Mouse (Mus musculus): ENCODE data around the gene Uhrf2. TPM values are rescaled to one million over a fixed set of nuclear protein-coding genes. Genes with fewer than 3 reads are reported as not detected.

Uhrf2 gene
- polyA plus RNA-seq, 1 experiment from 2014 or later, result 64.4 TPM

- no peaks in the 10 kb centered on the region for H3K36me3 ChIP-seq (ENCODE audit: control insufficient read depth, insufficient read depth, low read length)
- DNase-seq (ENCODE audit: low spot score), result peak; percentile 54
- no peak overlapping the region for H3K4me2 ChIP-seq (ENCODE audit: low read depth, low read length)
- H3K4me3 ChIP-seq (ENCODE audit: low read depth, low read length), result no peak overlapping the region
- H3K27me3 ChIP-seq (replicated peaks; ENCODE audit: control insufficient read depth, insufficient read depth, low read length), result no peaks in the 10 kb centered on the region
- 47% methylated on average over 6 of the region's 6 CpGs for WGBS
- no peak overlapping the region for H3K9ac ChIP-seq (ENCODE audit: low read depth, low read length)
- ATAC-seq (ENCODE audit: low read depth), result no peak
- H3K4me1 ChIP-seq (ENCODE audit: control insufficient read depth, insufficient read depth, low read length), result peaks cover 7% of the 10 kb centered on the region; the same call in 1 of the 2 replicates
- H3K27ac ChIP-seq (replicated peaks; ENCODE audit: low read depth, low read length), result no peak overlapping the region
- H3K9me3 ChIP-seq (ENCODE audit: control insufficient read depth, low read length), result no peaks in the 10 kb centered on the region
These were observed 78.8 kb downstream of the Uhrf2 start for GRCm38 (mm10) chr19:30109122-30109521.

GRCm38 (mm10) chr19:30111421-30111820 lies 81.1 kb downstream of the Uhrf2 start:
- no peak for DNase-seq (ENCODE audit: low spot score)
- 93% methylated on average over 3 of the region's 3 CpGs for WGBS
- no peaks in the 10 kb centered on the region for H3K36me3 ChIP-seq (ENCODE audit: control insufficient read depth, insufficient read depth, low read length)

DNA sequence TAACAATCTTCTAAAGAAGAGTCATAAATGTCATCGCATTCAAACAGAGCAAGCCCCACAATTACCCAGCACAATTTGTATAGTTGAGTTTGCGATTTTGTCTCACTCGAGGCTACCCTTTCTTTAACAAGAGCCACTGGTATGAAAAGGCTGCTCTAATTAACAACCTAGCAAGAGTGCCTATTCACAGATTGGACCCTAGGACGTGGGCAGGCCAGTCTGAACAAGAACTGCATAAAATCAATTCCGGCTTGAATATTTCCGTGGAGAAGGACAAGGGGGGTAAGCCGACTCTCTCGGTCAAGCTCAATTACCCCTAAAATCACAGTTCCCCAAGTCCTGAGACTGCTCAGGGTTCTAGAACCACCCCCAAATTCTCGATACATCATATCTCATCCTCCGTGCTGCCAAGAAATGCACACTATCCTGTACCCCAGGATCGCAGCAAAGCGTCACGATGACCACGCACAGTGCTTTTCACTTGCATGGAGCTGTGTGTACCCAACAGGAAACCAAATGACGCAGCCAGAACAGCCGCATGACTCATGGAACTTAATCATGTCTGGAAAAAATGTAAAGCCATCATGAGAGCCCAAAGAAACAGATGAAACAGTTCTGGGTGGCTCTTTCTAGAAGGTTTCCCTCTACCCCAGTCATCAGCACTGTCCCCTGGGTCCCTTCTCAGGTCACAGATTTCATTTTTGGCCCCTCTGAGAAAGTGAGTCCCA lies 82.8 kb downstream of the Uhrf2 start:
- WGBS, result 86% methylated on average over 16 of the region's 16 CpGs
- no peak overlapping the region for H3K27ac ChIP-seq (replicated peaks; ENCODE audit: low read depth, low read length)
- no peak for ATAC-seq (ENCODE audit: low read depth)

More at GRCm38 (mm10) chr19:30111421-30111820, 81.1 kb downstream of the Uhrf2 start:
- Histone ChIP-seq H3K27ac (replicated peaks; ENCODE audit: low read depth, low read length) (no peak overlapping the region), H3K4me1 (ENCODE audit: control insufficient read depth, insufficient read depth, low read length) (peaks cover 7% of the 10 kb centered on the region; the same call in 1 of the 2 replicates), H3K9ac (ENCODE audit: low read depth, low read length) (no peak overlapping the region), H3K27me3 (replicated peaks; ENCODE audit: control insufficient read depth, insufficient read depth, low read length) (no peaks in the 10 kb centered on the region), H3K4me2 (ENCODE audit: low read depth, low read length) (no peak overlapping the region), H3K4me3 (ENCODE audit: low read depth, low read length) (no peak overlapping the region), H3K9me3 (ENCODE audit: control insufficient read depth, low read length) (no peaks in the 10 kb centered on the region)
- ATAC-seq (ENCODE audit: low read depth), result no peak

GRCm38 (mm10) chr19:30114919-30115441 lies 84.7 kb downstream of the Uhrf2 start:
- no peaks in the 10 kb centered on the region for H3K27me3 ChIP-seq (replicated peaks; ENCODE audit: control insufficient read depth, insufficient read depth, low read length)
- no peak overlapping the region for H3K4me3 ChIP-seq (ENCODE audit: low read depth, low read length)
- 45% methylated on average over 14 of the region's 14 CpGs for WGBS
- ATAC-seq (ENCODE audit: low read depth) (peak; percentile 60; the same call in 1 of the 2 replicates), DNase-seq (ENCODE audit: low spot score) (peak; percentile 79)
- H3K4me1 ChIP-seq (ENCODE audit: control insufficient read depth, insufficient read depth, low read length), result peaks cover 12% of the 10 kb centered on the region
- no peaks in the 10 kb centered on the region for H3K36me3 ChIP-seq (ENCODE audit: control insufficient read depth, insufficient read depth, low read length)
- peak overlapping the region; percentile 19; the same call in 1 of the 2 replicates for H3K4me2 ChIP-seq (ENCODE audit: low read depth, low read length)
- H3K27ac ChIP-seq (replicated peaks; ENCODE audit: low read depth, low read length), result no peak overlapping the region
- no peaks in the 10 kb centered on the region for H3K9me3 ChIP-seq (ENCODE audit: control insufficient read depth, low read length)
- no peak overlapping the region for H3K9ac ChIP-seq (ENCODE audit: low read depth, low read length)

More for the DNA sequence above, 82.8 kb downstream of the Uhrf2 start:
- no peak for DNase-seq (ENCODE audit: low spot score)
- Histone ChIP-seq H3K36me3 (ENCODE audit: control insufficient read depth, insufficient read depth, low read length) (no peaks in the 10 kb centered on the region), H3K4me1 (ENCODE audit: control insufficient read depth, insufficient read depth, low read length) (peaks cover 10% of the 10 kb centered on the region; the same call in 1 of the 2 replicates), H3K9ac (ENCODE audit: low read depth, low read length) (no peak overlapping the region), H3K9me3 (ENCODE audit: control insufficient read depth, low read length) (no peaks in the 10 kb centered on the region), H3K4me2 (ENCODE audit: low read depth, low read length) (no peak overlapping the region), H3K27me3 (replicated peaks; ENCODE audit: control insufficient read depth, insufficient read depth, low read length) (no peaks in the 10 kb centered on the region), H3K4me3 (ENCODE audit: low read depth, low read length) (no peak overlapping the region)

GRCm38 (mm10) chr19:30115606-30116005 lies 85.3 kb downstream of the Uhrf2 start:
- H3K9ac ChIP-seq (ENCODE audit: low read depth, low read length), result no peak overlapping the region
- no peak overlapping the region for H3K27ac ChIP-seq (replicated peaks; ENCODE audit: low read depth, low read length)

GRCm38 (mm10) chr19:30117241-30117640 lies 86.9 kb downstream of the Uhrf2 start:
- WGBS, result 56% methylated on average over 4 of the region's 4 CpGs
- ATAC-seq (ENCODE audit: low read depth), result no peak
- Histone ChIP-seq H3K27ac (replicated peaks; ENCODE audit: low read depth, low read length) (no peak overlapping the region; the same call in 1 of the 2 replicates), H3K9me3 (ENCODE audit: control insufficient read depth, low read length) (no peaks in the 10 kb centered on the region), H3K4me1 (ENCODE audit: control insufficient read depth, insufficient read depth, low read length) (peaks cover 12% of the 10 kb centered on the region), H3K36me3 (ENCODE audit: control insufficient read depth, insufficient read depth, low read length) (no peaks in the 10 kb centered on the region), H3K27me3 (replicated peaks; ENCODE audit: control insufficient read depth, insufficient read depth, low read length) (no peaks in the 10 kb centered on the region), H3K9ac (ENCODE audit: low read depth, low read length) (no peak overlapping the region), H3K4me3 (ENCODE audit: low read depth, low read length) (no peak overlapping the region), H3K4me2 (ENCODE audit: low read depth, low read length) (no peak overlapping the region)
- DNase-seq (ENCODE audit: low spot score), result no peak

More at GRCm38 (mm10) chr19:30115606-30116005, 85.3 kb downstream of the Uhrf2 start:
- Histone ChIP-seq H3K4me2 (ENCODE audit: low read depth, low read length) (no peak overlapping the region), H3K36me3 (ENCODE audit: control insufficient read depth, insufficient read depth, low read length) (no peaks in the 10 kb centered on the region), H3K27me3 (replicated peaks; ENCODE audit: control insufficient read depth, insufficient read depth, low read length) (no peaks in the 10 kb centered on the region), H3K9me3 (ENCODE audit: control insufficient read depth, low read length) (no peaks in the 10 kb centered on the region), H3K4me3 (ENCODE audit: low read depth, low read length) (no peak overlapping the region), H3K4me1 (ENCODE audit: control insufficient read depth, insufficient read depth, low read length) (peaks cover 12% of the 10 kb centered on the region)
- ATAC-seq (ENCODE audit: low read depth) (no peak), DNase-seq (ENCODE audit: low spot score) (no peak)
- WGBS, result 75% methylated on average over 5 of the region's 5 CpGs

DNA sequence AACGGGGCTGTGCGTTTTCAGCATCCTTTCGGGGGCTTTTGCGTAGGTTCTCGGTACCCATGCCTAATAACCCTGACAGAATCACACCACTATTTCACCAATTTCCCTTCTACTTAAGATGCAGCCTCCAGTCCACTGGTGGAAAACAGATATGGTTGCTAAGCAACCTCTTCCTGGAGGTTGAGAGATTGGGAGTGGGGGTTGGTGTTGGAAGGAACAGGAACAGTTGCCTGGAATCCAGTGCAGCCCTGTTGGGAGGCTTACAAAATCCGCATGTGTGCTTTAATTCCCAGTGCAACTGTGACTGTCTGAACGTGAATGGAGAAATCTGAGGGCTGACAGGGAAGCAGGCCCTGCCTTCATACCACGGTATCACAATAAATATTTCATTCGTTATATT lies 87.5 kb downstream of the Uhrf2 start:
- Histone ChIP-seq H3K4me2 (ENCODE audit: low read depth, low read length) (no peak overlapping the region), H3K9me3 (ENCODE audit: control insufficient read depth, low read length) (no peaks in the 10 kb centered on the region), H3K27ac (replicated peaks; ENCODE audit: low read depth, low read length) (no peak overlapping the region; the same call in 1 of the 2 replicates), H3K4me1 (ENCODE audit: control insufficient read depth, insufficient read depth, low read length) (peaks cover 12% of the 10 kb centered on the region), H3K4me3 (ENCODE audit: low read depth, low read length) (no peak overlapping the region), H3K36me3 (ENCODE audit: control insufficient read depth, insufficient read depth, low read length) (no peaks in the 10 kb centered on the region), H3K27me3 (replicated peaks; ENCODE audit: control insufficient read depth, insufficient read depth, low read length) (no peaks in the 10 kb centered on the region), H3K9ac (ENCODE audit: low read depth, low read length) (no peak overlapping the region)
- ATAC-seq (ENCODE audit: low read depth) (peak; percentile 37; the same call in 1 of the 2 replicates), DNase-seq (ENCODE audit: low spot score) (peak; percentile 48)
- WGBS, result 58% methylated on average over 9 of the region's 9 CpGs

DNA sequence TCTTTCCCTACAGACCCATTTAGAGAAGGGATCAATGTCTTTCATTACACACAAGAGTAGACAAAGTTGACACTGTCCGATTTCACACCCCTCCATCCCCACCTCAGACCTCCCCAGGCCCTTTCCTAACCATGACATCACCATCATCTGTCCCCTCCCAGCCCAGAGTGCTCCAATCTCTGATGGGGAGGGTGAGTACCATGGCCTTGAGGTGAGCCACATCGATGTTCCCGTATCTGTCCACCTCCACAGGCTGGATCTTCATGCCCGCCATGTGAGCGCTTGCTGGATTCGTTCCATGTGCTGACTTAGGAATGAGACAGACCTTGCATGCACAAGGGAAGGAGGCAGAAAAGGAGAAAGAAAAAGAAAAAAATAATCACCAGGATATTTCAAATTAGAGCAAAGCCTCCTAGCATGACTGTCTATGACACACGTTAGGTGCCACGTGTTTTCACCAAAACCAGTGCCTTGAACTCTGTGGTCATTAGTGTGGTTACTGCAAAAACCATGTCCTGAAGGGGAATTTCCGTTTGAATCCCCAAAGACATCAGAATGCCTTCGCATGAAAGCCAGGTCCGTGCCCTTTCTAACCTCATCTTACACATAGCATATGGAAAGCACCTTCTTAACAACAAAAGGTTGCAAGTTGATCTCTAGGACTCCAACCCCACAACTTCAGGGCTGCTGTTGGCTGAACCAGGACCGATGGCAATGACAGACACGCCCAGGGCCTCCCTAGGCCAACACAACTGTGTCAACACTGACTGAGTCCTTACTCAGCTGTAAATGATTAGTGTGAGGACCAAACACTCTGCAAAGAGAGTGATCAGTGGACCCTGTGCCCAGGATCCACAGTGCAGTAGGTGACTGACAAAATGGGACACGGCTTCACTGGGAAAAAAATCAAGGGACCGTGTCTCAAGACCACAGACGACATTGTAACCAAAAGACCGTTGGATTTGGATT lies 88.3 kb downstream of the Uhrf2 start:
- WGBS, result 69% methylated on average over 17 of the region's 17 CpGs
- peaks cover 12% of the 10 kb centered on the region for H3K4me1 ChIP-seq (ENCODE audit: control insufficient read depth, insufficient read depth, low read length)
- no peak overlapping the region for H3K4me3 ChIP-seq (ENCODE audit: low read depth, low read length)
- DNase-seq (ENCODE audit: low spot score) (no peak), ATAC-seq (ENCODE audit: low read depth) (no peak)
- no peak overlapping the region; the same call in 1 of the 2 replicates for H3K27ac ChIP-seq (replicated peaks; ENCODE audit: low read depth, low read length)
- H3K27me3 ChIP-seq (replicated peaks; ENCODE audit: control insufficient read depth, insufficient read depth, low read length), result no peaks in the 10 kb centered on the region
- H3K9ac ChIP-seq (ENCODE audit: low read depth, low read length), result no peak overlapping the region
- no peaks in the 10 kb centered on the region for H3K36me3 ChIP-seq (ENCODE audit: control insufficient read depth, insufficient read depth, low read length)
- H3K4me2 ChIP-seq (ENCODE audit: low read depth, low read length), result no peak overlapping the region
- H3K9me3 ChIP-seq (ENCODE audit: control insufficient read depth, low read length), result no peaks in the 10 kb centered on the region

Data from embryonic facial prominence, embryonic 14.5 days (tissue).